Mouse (Mus musculus) lung, postnatal 14 days (tissue): ENCODE measurements around the gene Klk12.

Source experiments
- DNase-seq: peaks from one replicate; pipeline ENCODE4 v3.0.0; 2021

Gene Klk12

DNA sequence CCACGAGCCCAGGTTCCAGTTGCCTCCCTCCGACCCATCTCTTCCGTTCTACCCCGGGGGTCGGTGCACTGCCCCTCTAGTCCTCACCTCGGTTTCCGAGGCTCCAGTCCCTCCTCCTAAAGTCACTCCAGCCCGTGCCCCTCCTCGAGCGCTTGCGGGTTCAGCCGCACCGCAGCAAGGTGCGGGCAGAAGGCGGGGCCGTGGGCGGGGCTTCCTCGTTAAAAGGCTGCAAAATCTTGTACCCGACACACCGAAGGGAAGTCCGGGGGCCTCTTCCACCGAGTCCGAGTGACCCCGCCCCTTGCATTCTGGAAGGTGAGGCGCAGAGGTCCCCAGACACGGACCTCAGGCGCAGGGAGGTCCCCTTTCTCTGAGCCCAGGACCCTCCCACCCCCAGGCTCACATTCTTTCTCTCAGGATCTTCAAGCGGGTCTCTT lies 28.7 kb downstream of the Klk12 start, which contains the start of gene Klk8:
Gene Klk8 (plus strand): TSS at position 245 of the 437 bp plus-strand sequence.
- DNase-seq = peak; percentile 35

DNA sequence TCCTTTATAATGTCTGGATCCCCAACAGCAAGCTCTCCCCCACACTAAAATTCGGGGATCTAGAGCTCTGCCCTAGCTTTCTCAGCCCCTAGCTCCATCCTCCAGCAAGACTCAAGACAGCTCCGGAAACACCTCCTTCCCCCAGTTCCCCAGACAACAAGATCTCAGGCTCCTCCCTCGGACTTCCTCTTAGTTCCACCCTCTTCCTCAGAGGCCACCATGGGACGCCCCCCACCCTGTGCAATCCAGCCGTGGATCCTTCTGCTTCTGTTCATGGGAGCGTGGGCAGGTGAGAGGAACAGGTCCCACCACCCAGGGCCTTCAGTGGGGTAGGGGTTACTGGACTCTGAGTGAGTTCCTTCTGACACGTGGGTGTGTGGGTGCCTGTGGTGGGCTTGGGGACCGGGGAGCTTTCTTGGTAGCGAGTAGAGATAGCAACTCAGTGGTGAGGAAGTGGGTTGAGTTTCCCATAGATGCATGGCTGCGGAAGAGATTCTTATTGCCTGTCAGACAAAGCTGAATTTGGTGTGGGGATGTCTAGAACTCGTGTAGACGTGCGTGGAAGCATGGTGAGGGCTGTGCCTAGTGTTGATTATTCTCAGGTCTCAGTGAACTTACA lies 29.3 kb downstream of the Klk12 start:
- DNase-seq = peak; percentile 17

DNA sequence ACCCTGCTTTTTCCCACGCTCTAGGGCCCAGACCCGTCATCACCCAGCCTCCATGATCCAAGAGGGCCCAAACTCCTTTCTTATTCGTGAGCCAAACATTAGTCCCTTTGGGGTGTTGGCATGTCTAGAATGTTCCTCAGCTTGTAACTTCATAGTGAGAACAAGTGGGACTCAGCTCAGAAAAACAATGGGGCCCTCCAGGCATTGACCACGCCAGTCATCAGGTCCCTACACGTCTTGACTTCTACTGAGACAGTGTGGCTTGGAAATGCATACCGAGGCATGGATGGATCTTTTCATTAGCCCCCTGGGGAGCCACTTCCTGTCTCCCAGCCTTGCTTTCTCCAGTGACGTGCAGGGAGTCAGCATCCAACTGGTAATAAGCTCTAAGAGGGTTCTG lies 31.2 kb downstream of the Klk12 start:
- DNase-seq = no peak

DNA sequence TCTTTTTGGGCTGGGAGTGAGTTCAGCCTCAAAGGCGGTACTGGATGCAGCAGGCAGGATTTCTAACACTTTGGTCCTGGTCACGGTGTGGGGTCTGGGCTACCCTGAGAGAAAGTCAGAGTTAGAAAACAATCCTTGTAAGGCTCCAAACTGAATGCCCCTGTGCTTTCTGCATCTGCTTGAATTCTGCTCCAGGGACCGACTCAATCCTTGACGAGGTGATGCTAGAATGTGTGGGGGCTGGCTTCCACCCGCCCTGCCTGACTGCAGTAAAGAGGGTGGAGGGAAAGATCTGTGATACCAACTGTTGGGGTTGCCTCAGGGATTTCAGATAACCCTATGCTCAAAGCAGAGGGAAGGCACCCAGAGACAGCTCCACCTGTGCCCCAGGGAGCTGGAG lies 42.3 kb downstream of the Klk12 start, which contains the start of gene Klk7:
Gene Klk7 (plus strand): TSS at position 301 of the 400 bp plus-strand sequence.
- no peak for DNase-seq

DNA sequence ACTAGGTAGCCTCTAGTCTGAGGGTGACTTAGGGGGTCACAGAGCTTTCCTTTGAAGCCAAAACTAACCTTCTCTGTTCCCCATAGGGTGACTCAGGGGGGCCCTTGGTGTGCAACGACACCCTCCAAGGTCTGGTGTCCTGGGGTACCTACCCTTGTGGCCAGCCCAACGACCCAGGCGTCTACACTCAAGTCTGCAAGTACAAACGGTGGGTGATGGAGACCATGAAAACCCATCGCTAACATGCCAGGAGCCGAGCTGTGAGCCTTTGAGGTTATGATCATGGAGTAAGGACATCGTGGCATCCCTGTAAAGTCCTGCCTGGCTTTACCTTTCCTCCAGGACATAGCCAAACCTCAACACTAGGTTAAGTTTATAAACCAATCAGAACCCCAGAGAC lies 46.5 kb downstream of the Klk12 start:
- no peak for DNase-seq

DNA sequence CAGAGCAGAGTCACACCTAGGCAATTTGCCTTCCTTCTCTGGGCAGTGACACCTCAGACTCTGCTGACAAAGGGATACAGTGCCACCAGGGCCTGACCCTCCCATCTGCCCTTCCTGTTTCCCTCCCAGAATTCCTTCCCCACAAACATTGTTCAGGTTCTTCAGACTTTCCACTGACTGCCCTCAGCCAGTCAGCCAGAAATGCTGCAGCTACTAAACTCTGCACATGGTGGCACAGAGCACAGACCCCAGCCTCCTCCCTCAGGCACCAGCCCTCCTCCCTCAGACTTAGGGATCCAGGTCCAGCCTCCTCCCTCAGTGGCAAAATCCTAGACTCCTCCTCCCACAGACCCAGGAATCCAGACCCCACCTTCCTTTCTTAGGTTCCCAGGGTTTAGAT lies 48.0 kb downstream of the Klk12 start:
- no peak for DNase-seq

DNA sequence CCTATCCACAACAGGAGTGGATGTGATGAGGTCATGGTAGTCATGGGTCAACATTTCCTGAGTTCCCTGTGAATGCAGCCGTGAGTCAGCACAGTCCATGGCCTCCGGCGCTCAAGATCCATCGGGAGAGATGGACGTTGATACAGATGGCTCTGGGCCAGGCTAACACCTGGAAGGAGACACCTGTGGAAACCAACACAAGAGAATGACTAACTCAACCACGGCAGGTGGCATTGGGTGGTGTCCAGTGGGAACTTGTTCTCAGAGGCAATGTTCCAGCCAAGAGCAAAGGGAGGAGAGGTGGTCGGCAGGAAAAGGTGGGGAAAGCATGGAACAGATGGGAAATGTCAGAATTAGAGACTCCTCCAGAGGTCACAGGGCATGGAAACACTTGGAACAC lies 52.9 kb downstream of the Klk12 start:
- DNase-seq = no peak
